Mouse (Mus musculus) MEL (cell line): ENCODE results near the gene Akr1a1. TPM values are rescaled to one million over a fixed set of nuclear protein-coding genes. Genes with fewer than 3 reads are reported as not detected.

Experiments used
- DNase-seq: peaks from one replicate; pipeline ENCODE4 v3.0.0; 2011; ENCODE audit warnings: low read depth, low spot score
- H3K27ac ChIP-seq: 2 replicates; pipeline ENCODE4 v1.5.1; 2012; ENCODE audit warnings: low read depth, mild to moderate bottlenecking, control low read depth, low read length, moderate library complexity; ENCODE audit not compliant: control insufficient read depth
- H3K27me3 ChIP-seq, 2 experiments: fragments of 150-350 bp in 1 of 2; sonication (generic) in 1 of 2; 2 replicates each; pipeline ENCODE4 v1.6.1; 2012; ENCODE audit warnings: low read length in 2 of 2, mild to moderate bottlenecking in 2 of 2, improper control_type of control experiment in 1 of 2, moderate library complexity in 1 of 2; ENCODE audit not compliant: insufficient read depth in 2 of 2, control insufficient read depth in 1 of 2
- H3K36me3 ChIP-seq, 2 experiments: 2 replicates each; pipeline ENCODE4 v1.6.1; 2012 to 2014; ENCODE audit warnings: low read length in 2 of 2, improper control_type of control experiment in 1 of 2, inconsistent platforms in 1 of 2, mild to moderate bottlenecking in 1 of 2; ENCODE audit not compliant: insufficient read depth in 2 of 2, control insufficient read depth in 1 of 2
- H3K4me1 ChIP-seq, 2 experiments: fragments of 150-350 bp in 1 of 2; sonication (generic) in 1 of 2; 2 replicates each; pipeline ENCODE4 v1.6.1; 2012; ENCODE audit warnings: low read length in 2 of 2, improper control_type of control experiment in 1 of 2, mild to moderate bottlenecking in 1 of 2; ENCODE audit not compliant: insufficient read depth in 2 of 2, control insufficient read depth in 1 of 2
- H3K4me3 ChIP-seq, 2 experiments: fragments of 150-350 bp in 1 of 2; sonication (generic) in 1 of 2; 2 replicates each; pipeline ENCODE4 v1.5.1; 2012; ENCODE audit warnings: low read depth in 2 of 2, low read length in 2 of 2, mild to moderate bottlenecking in 2 of 2, moderate library complexity in 2 of 2, control low read depth in 1 of 2, improper control_type of control experiment in 1 of 2; ENCODE audit not compliant: control insufficient read depth in 1 of 2, insufficient read depth in 1 of 2
- H3K79me2 ChIP-seq: 2 replicates; pipeline ENCODE4 v1.6.1; 2012; ENCODE audit warnings: mild to moderate bottlenecking, low read length, moderate library complexity; ENCODE audit not compliant: control insufficient read depth, poor library complexity, insufficient read depth
- H3K9ac ChIP-seq: 2 replicates; pipeline ENCODE4 v1.6.1; 2012; ENCODE audit warnings: low read depth, mild to moderate bottlenecking, control low read depth, low read length, moderate library complexity; ENCODE audit not compliant: control insufficient read depth, poor library complexity, severe bottlenecking
- H3K9me3 ChIP-seq: fragments of 150-350 bp; sonication (generic); replicated peaks from 2 replicates; pipeline ENCODE4 v1.6.1; 2012; ENCODE audit warnings: mild to moderate bottlenecking, low read length, improper control_type of control experiment, moderate library complexity; ENCODE audit not compliant: insufficient read depth
- BHLHE40 ChIP-seq: IDR thresholded peaks from 2 replicates; pipeline ENCODE4 v1.6.1; 2012; ENCODE audit warnings: low read depth, mild to moderate bottlenecking, inconsistent platforms, low read length, improper control_type of control experiment, borderline replicate concordance
- CHD1 ChIP-seq: IDR thresholded peaks from 2 replicates; pipeline ENCODE4 v1.6.1; 2012; ENCODE audit warnings: low read depth, mild to moderate bottlenecking, inconsistent platforms, low read length, improper control_type of control experiment
- CHD2 ChIP-seq: IDR thresholded peaks from 2 replicates; pipeline ENCODE4 v1.6.1; 2011; ENCODE audit warnings: low read length, improper control_type of control experiment
- CTCF ChIP-seq, 3 experiments: IDR thresholded peaks in 2 of 3; conservative IDR thresholded peaks in 1 of 3; 2 replicates each; pipeline ENCODE4 v1.5.1; 2011 to 2012; ENCODE audit warnings: low read length in 3 of 3, low read depth in 2 of 3, mild to moderate bottlenecking in 2 of 3, improper control_type of control experiment in 1 of 3, inconsistent platforms in 1 of 3, mixed read lengths in 1 of 3, moderate library complexity in 1 of 3; ENCODE audit not compliant: control insufficient read depth in 1 of 3, insufficient read depth in 1 of 3, poor library complexity in 1 of 3, severe bottlenecking in 1 of 3
- E2F4 ChIP-seq: IDR thresholded peaks from 2 replicates; pipeline ENCODE4 v1.6.1; 2011; ENCODE audit warnings: low read depth, low read length, improper control_type of control experiment, borderline replicate concordance
- ETS1 ChIP-seq: IDR thresholded peaks from 2 replicates; pipeline ENCODE4 v1.6.1; 2012; ENCODE audit warnings: low read depth, mild to moderate bottlenecking, inconsistent platforms, low read length, improper control_type of control experiment, moderate library complexity
- GATA1 ChIP-seq: IDR thresholded peaks from 2 replicates; pipeline ENCODE4 v1.6.1; 2011; ENCODE audit warnings: low read depth, low read length, improper control_type of control experiment
- HCFC1 ChIP-seq: IDR thresholded peaks from 2 replicates; pipeline ENCODE4 v1.6.1; 2012; ENCODE audit warnings: low read depth, mild to moderate bottlenecking, inconsistent platforms, low read length, improper control_type of control experiment, moderate library complexity
- KAT2A ChIP-seq: conservative IDR thresholded peaks from 2 replicates; pipeline ENCODE4 v1.6.1; 2012; ENCODE audit warnings: low read depth, low read length, improper control_type of control experiment, inconsistent platforms
- NELFE ChIP-seq: IDR thresholded peaks from 2 replicates; pipeline ENCODE4 v1.6.1; 2011; ENCODE audit warnings: low read depth, low read length, improper control_type of control experiment
- NRF1 ChIP-seq: IDR thresholded peaks from 2 replicates; pipeline ENCODE4 v1.6.1; 2014; ENCODE audit warnings: low read depth, mild to moderate bottlenecking, inconsistent platforms, low read length, improper control_type of control experiment, moderate library complexity; ENCODE audit not compliant: poor library complexity, insufficient read depth, severe bottlenecking
- POLR2A ChIP-seq, 2 experiments: IDR thresholded peaks; 2 replicates each; pipeline ENCODE4 v1.6.1; 2011 to 2012; ENCODE audit warnings: low read length in 2 of 2, mild to moderate bottlenecking in 2 of 2, control low read depth in 1 of 2, improper control_type of control experiment in 1 of 2, low read depth in 1 of 2, moderate library complexity in 1 of 2; ENCODE audit not compliant: control insufficient read depth in 1 of 2, insufficient read depth in 1 of 2, poor library complexity in 1 of 2
- POLR2AphosphoS2 ChIP-seq: IDR thresholded peaks from 2 replicates; pipeline ENCODE4 v1.6.1; 2011; ENCODE audit warnings: low read length, improper control_type of control experiment
- RAD21 ChIP-seq: IDR thresholded peaks from 2 replicates; pipeline ENCODE4 v1.6.1; 2011; ENCODE audit warnings: mild to moderate bottlenecking, low read depth, low read length, improper control_type of control experiment
- RCOR1 ChIP-seq: IDR thresholded peaks from 2 replicates; pipeline ENCODE4 v1.6.1; 2012; ENCODE audit warnings: low read depth, mild to moderate bottlenecking, inconsistent platforms, low read length, improper control_type of control experiment
- TBP ChIP-seq: IDR thresholded peaks from 2 replicates; pipeline ENCODE4 v1.8.0; 2011; ENCODE audit warnings: low read depth, low read length, improper control_type of control experiment
- TCF12 ChIP-seq: IDR thresholded peaks from 2 replicates; pipeline ENCODE4 v1.6.1; 2014; ENCODE audit warnings: low read depth, mild to moderate bottlenecking, inconsistent platforms, low read length, improper control_type of control experiment, moderate library complexity
- UBTF ChIP-seq: IDR thresholded peaks from 2 replicates; pipeline ENCODE4 v1.6.1; 2012; ENCODE audit warnings: low read depth, mild to moderate bottlenecking, inconsistent platforms, low read length, improper control_type of control experiment, moderate library complexity, borderline replicate concordance; ENCODE audit not compliant: insufficient read depth
- USF2 ChIP-seq, 2 experiments: IDR thresholded peaks; 2 replicates each; pipeline ENCODE4 v1.6.1; 2011 to 2012; ENCODE audit warnings: improper control_type of control experiment in 2 of 2, low read length in 2 of 2, borderline replicate concordance in 1 of 2, inconsistent platforms in 1 of 2, low read depth in 1 of 2, mild to moderate bottlenecking in 1 of 2; ENCODE audit not compliant: insufficient read depth in 1 of 2
- ZMIZ1 ChIP-seq: IDR thresholded peaks from 2 replicates; pipeline ENCODE4 v1.6.1; 2012; ENCODE audit warnings: low read depth, mild to moderate bottlenecking, inconsistent platforms, low read length, improper control_type of control experiment, moderate library complexity
- polyA plus RNA-seq, 2 experiments: library from polyadenylated mRNA; stranded (reverse) in 1 of 2; unstranded in 1 of 2; fragments of >175 nt in 1 of 2; fragments of >200 nt in 1 of 2; gene quantifications; 2 replicates each; pipeline versions ENCODE4 v1.2.1 to v1.2.4; 2012; ENCODE audit warnings: low replicate concordance in 2 of 2, low read depth in 1 of 2; ENCODE audit not compliant: insufficient read length in 2 of 2, insufficient read depth in 1 of 2, missing spikeins in 1 of 2
- total RNA-seq: library from RNA; depleted of rRNA; stranded (reverse); fragments of 300-350 nt; gene quantifications from 2 replicates; pipeline ENCODE4 v1.2.3, GENCODE M21; 2012

The Akr1a1 gene
- total and polyA plus RNA-seq, 3 experiments, result 258 to 358 TPM; not detected in 1

GRCm38 (mm10) chr4:116638821-116639220 lies 12.7 kb downstream of the Akr1a1 start:
- Histone ChIP-seq H3K27me3 (no peaks in the 10 kb centered on the region), H3K27ac (no peak overlapping the region), H3K79me2 (no peaks in the 10 kb centered on the region), H3K4me1 (no peaks in the 10 kb centered on the region), H3K4me3 (no peak overlapping the region), H3K9me3 (no peaks in the 10 kb centered on the region), H3K9ac (no peak overlapping the region), H3K36me3 (peaks cover 0 to 38% of the 10 kb centered on the region in 2 experiments; a peak in 2 of 4 replicates)
- TF ChIP-seq BHLHE40 (no peak), CTCF (IDR thresholded peaks at IDR 0.05 in 2 of 3, conservative IDR thresholded peaks at IDR 0.05 in 1 of 3; ENCODE audit: control insufficient read depth in 1 of 3, insufficient read depth in 1 of 3, low read depth in 2 of 3, low read length in 3 of 3, poor library complexity in 1 of 3, severe bottlenecking in 1 of 3) (no peak), POLR2A (IDR thresholded peaks at IDR 0.05; ENCODE audit: control insufficient read depth in 1 of 2, insufficient read depth in 1 of 2, low read depth in 1 of 2, low read length in 2 of 2, poor library complexity in 1 of 2) (no peak), USF2 (IDR thresholded peaks at IDR 0.05; ENCODE audit: borderline replicate concordance in 1 of 2, insufficient read depth in 1 of 2, low read depth in 1 of 2, low read length in 2 of 2) (no peak), CHD2 (no peak), TBP (no peak), ETS1 (no peak), CHD1 (no peak), UBTF (no peak), ZMIZ1 (no peak), E2F4 (no peak), TCF12 (no peak), NELFE (no peak), KAT2A (no peak), GATA1 (no peak), RAD21 (no peak), POLR2AphosphoS2 (no peak)
- DNase-seq, result no peak

DNA sequence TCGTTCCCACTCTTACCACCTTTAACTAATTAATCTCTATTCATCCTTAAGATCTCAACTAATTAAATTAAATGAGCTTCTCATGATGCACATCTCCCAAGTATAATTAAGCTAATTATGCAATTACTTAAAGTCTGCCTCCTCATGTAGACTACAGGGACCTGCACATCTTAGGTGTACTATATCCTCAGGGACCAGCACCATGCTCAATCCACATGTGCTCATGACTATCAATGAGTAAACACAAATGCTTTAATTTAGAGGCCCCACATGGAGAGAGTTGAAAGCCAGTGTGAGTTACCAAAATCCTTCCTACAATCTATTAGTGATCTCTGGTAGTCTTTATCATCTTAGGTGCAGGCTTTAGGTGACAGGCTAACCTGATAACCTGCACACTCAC lies 16.3 kb downstream of the Akr1a1 start:
- TF ChIP-seq KAT2A, result no peak
- TF ChIP-seq NRF1, result no peak
- TF ChIP-seq POLR2AphosphoS2, result no peak
- TF ChIP-seq HCFC1, result no peak
- TF ChIP-seq RCOR1, result no peak
- Histone ChIP-seq H3K27ac (no peak overlapping the region), H3K9ac (no peak overlapping the region), H3K4me1 (no peaks in the 10 kb centered on the region), H3K79me2 (no peaks in the 10 kb centered on the region), H3K36me3 (peaks cover 0 to 12% of the 10 kb centered on the region in 2 experiments; a peak in 2 of 4 replicates), H3K9me3 (no peaks in the 10 kb centered on the region), H3K4me3 (no peak overlapping the region), H3K27me3 (no peaks in the 10 kb centered on the region)
- no peak for DNase-seq
